Mouse (Mus musculus) myocyte (in vitro differentiated cells): ENCODE data around the gene Fcrla.

Experiments used
- CEBPB ChIP-seq: IDR thresholded peaks from 2 replicates; pipeline ENCODE4 v1.6.1; 2011; ENCODE audit warnings: mild to moderate bottlenecking, moderate library complexity; ENCODE audit not compliant: poor library complexity, insufficient read depth, severe bottlenecking
- E2F4 ChIP-seq: IDR thresholded peaks from one replicate; pipeline ENCODE4 v1.6.1; 2011; ENCODE audit warnings: mild to moderate bottlenecking, control low read depth, moderate library complexity; ENCODE audit not compliant: insufficient read depth
- MAX ChIP-seq: IDR thresholded peaks from one replicate; pipeline ENCODE4 v1.6.1; 2011; ENCODE audit warnings: low read depth, mild to moderate bottlenecking, control low read depth
- MYOG ChIP-seq, 3 experiments: IDR thresholded peaks; one replicate each; pipeline ENCODE4 v1.6.1; 2011; ENCODE audit warnings: control low read depth in 2 of 3, low read depth in 2 of 3, mild to moderate bottlenecking in 2 of 3; ENCODE audit not compliant: insufficient read length in 2 of 3, control insufficient read depth in 1 of 3, insufficient read depth in 1 of 3
- POLR2A ChIP-seq: IDR thresholded peaks from one replicate; pipeline ENCODE4 v1.6.1; 2011; ENCODE audit warnings: low read depth, mild to moderate bottlenecking, control low read depth, moderate library complexity; ENCODE audit not compliant: insufficient read length
- POLR2AphosphoS2 ChIP-seq: IDR thresholded peaks from one replicate; pipeline ENCODE4 v1.6.1; 2011; ENCODE audit warnings: low read depth, control low read depth; ENCODE audit not compliant: insufficient read length
- USF1 ChIP-seq: IDR thresholded peaks from one replicate; pipeline ENCODE4 v1.6.1; 2011; ENCODE audit warnings: low read depth, mild to moderate bottlenecking, control low read depth, moderate library complexity

DNA sequence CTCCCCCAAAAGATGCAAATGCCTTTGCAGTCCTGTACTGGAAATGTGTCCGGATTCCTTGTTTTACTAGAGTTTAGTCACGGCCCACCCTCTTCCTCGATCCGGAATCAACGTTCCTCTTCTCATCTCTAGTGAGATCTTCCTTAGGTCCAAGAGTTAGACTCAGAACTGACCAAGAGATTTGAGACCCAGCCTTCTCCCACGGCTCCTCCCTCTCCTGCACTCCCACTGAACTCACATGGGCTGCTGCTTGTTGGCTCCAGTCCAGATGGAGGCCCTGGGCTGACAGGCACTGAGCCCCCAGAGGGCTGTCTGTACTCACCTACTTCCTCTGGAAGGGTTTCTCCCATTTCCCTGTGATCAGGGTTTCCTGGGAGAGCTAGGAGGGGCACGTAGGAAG is 35.7 kb upstream of the Fcrla start:
- TF ChIP-seq MAX (no peak), POLR2A (no peak), MYOG (IDR thresholded peaks at IDR 0.05; ENCODE audit: control insufficient read depth in 1 of 3, insufficient read depth in 1 of 3, insufficient read length in 2 of 3, low read depth in 2 of 3) (no peak), CEBPB (no peak), E2F4 (no peak), POLR2AphosphoS2 (no peak), USF1 (no peak)
